Mouse (Mus musculus): Measurements from ENCODE around the gene Ttc7b. TPM values are rescaled to one million over a fixed set of nuclear protein-coding genes. Genes with fewer than 3 reads are reported as not detected.

The Ttc7b gene
- total RNA-seq, 2 experiments from 2014 or later = 78.9 to 81.0 TPM

- intact Hi-C loops (cut with DNase I) = no loop called here
- no peak for DNase-seq (ENCODE audit: low spot score)
Measured at GRCm38 (mm10) chr12:100325212-100325611, 195.4 kb downstream of the Ttc7b start.

GRCm38 (mm10) chr12:100323641-100324040 lies 197.0 kb downstream of the Ttc7b start:
- intact Hi-C loops (cut with DNase I) = no loop called here
- no peak for DNase-seq (ENCODE audit: low spot score)

- DNase-seq (ENCODE audit: low spot score) = no peak
Measured at GRCm38 (mm10) chr12:100322225-100322624, 198.4 kb downstream of the Ttc7b start.

GRCm38 (mm10) chr12:100321545-100321944 lies 199.1 kb downstream of the Ttc7b start:
- DNase-seq (ENCODE audit: low spot score) = no peak
- intact Hi-C loops (cut with DNase I) = no loop called here

More at GRCm38 (mm10) chr12:100322225-100322624, 198.4 kb downstream of the Ttc7b start:
- intact Hi-C loops (cut with DNase I) = no loop called here

GRCm38 (mm10) chr12:100319746-100320145 lies 200.9 kb downstream of the Ttc7b start:
- intact Hi-C loops (cut with DNase I) = no loop called here

GRCm38 (mm10) chr12:100317936-100318335 lies 202.7 kb downstream of the Ttc7b start:
- no peak for DNase-seq (ENCODE audit: low spot score)
- intact Hi-C loops (cut with DNase I) = no loop called here

More at GRCm38 (mm10) chr12:100319746-100320145, 200.9 kb downstream of the Ttc7b start:
- no peak for DNase-seq (ENCODE audit: low spot score)

GRCm38 (mm10) chr12:100316094-100316493 lies 204.5 kb downstream of the Ttc7b start:
- intact Hi-C loops (cut with DNase I) = no loop called here
- DNase-seq (ENCODE audit: low spot score) = no peak

- no peak for DNase-seq (ENCODE audit: low spot score)
- intact Hi-C loops (cut with DNase I) = no loop called here
Measured at GRCm38 (mm10) chr12:100315119-100315885, 205.3 kb downstream of the Ttc7b start.

- intact Hi-C loops (cut with DNase I) = no loop called here
- DNase-seq (ENCODE audit: low spot score) = no peak
Measured at GRCm38 (mm10) chr12:100313785-100314375, 206.7 kb downstream of the Ttc7b start.

GRCm38 (mm10) chr12:100313209-100313608 lies 207.4 kb downstream of the Ttc7b start:
- intact Hi-C loops (cut with DNase I) = no loop called here
- no peak for DNase-seq (ENCODE audit: low spot score)

GRCm38 (mm10) chr12:100310471-100311392 lies 209.9 kb downstream of the Ttc7b start:
- intact Hi-C loops (cut with DNase I) = no loop called here
- DNase-seq (ENCODE audit: low spot score) = no peak

GRCm38 (mm10) chr12:100309201-100309600 lies 211.4 kb downstream of the Ttc7b start:
- no peak for DNase-seq (ENCODE audit: low spot score)
- intact Hi-C loops (cut with DNase I) = loop anchor here (5.0 kb wide), 1 partner anchor 37 kb away; no protein-coding TSS in a partner anchor

- intact Hi-C loops (cut with DNase I) = loop anchor here (5.0 kb wide), 1 partner anchor 35 kb away; no protein-coding TSS in a partner anchor
- DNase-seq (ENCODE audit: low spot score) = no peak
Measured at GRCm38 (mm10) chr12:100307501-100308260, 212.9 kb downstream of the Ttc7b start.

- DNase-seq (ENCODE audit: low spot score) = no peak
- intact Hi-C loops (cut with DNase I) = loop anchor here (5.0 kb wide), 1 partner anchor 34 kb away; no protein-coding TSS in a partner anchor
Measured at GRCm38 (mm10) chr12:100306336-100306735, 214.3 kb downstream of the Ttc7b start.

- intact Hi-C loops (cut with DNase I) = loop anchor here (5.0 kb wide), 1 partner anchor 33 kb away; no protein-coding TSS in a partner anchor
- DNase-seq (ENCODE audit: low spot score) = no peak
Measured at GRCm38 (mm10) chr12:100305051-100305673, 215.5 kb downstream of the Ttc7b start.

- intact Hi-C loops (cut with DNase I) = no loop called here
Measured at GRCm38 (mm10) chr12:100304280-100304679, 216.3 kb downstream of the Ttc7b start.

GRCm38 (mm10) chr12:100303141-100303540 lies 217.5 kb downstream of the Ttc7b start:
- intact Hi-C loops (cut with DNase I) = no loop called here

More at GRCm38 (mm10) chr12:100304280-100304679, 216.3 kb downstream of the Ttc7b start:
- DNase-seq (ENCODE audit: low spot score) = no peak

GRCm38 (mm10) chr12:100300446-100300845 lies 220.2 kb downstream of the Ttc7b start:
- intact Hi-C loops (cut with DNase I) = no loop called here
- DNase-seq (ENCODE audit: low spot score) = no peak

More at GRCm38 (mm10) chr12:100303141-100303540, 217.5 kb downstream of the Ttc7b start:
- DNase-seq (ENCODE audit: low spot score) = no peak

GRCm38 (mm10) chr12:100299322-100299726 lies 221.3 kb downstream of the Ttc7b start:
- intact Hi-C loops (cut with DNase I) = loop anchor here (5.0 kb wide), 1 partner anchor 97 kb away; no protein-coding TSS in a partner anchor
- peak; percentile 29 for DNase-seq (ENCODE audit: low spot score)

All from heart, postnatal 25 days (tissue).